ENCODE assay signal across 8 mouse cellular contexts in the genomic region with DNA sequence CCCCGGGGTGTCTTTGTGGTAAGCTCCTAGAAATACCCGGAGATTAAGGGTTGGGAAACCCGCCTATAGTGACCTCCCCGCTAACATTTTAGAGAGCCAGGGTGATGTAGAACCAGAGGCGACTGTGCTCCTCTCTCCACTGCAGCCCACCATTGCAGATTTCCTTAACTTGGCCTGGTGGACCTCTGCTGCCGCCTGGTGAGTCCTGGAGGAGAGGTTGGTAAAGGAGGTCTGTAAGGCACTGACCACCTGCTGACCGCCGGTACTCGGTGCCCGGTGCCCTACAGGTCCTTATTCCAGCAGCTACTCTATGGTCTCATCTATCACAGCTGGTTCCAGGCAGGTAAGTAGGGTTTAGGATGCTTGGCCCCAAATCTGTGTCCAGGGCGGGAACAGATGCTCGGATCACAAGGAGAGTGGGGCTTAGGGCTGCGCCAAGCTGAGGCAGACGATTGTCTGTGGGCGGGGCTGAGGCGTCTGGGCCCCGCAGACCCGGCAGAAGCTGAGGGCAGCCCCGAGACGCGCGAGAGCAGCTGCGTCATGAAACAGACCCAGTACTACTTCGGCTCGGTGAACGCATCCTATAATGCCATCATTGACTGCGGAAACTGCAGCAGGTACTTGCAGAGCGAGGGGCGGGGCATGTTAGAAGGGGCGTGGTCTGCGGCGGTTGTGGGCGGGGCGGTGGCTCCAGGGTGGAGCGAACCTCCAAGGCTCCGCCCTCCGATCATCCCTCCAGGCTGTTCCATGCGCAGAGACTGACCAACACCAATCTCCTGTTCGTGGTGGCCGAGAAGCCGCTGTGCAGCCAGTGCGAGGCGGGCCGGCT. TPM values are rescaled to one million over a fixed set of nuclear protein-coding genes. Genes with fewer than 3 reads are reported as not detected.
DNase-seq lines count a peak whose midpoint lies in the region; ATAC-seq and TF ChIP-seq lines count a peak whose summit lies in the region.

No protein-coding gene starts in this region.

- DNase-seq in brain, adult 2 months (ENCODE audit: low read depth, low spot score), result peak; percentile 66
- peak; percentile 78 for DNase-seq in hindbrain, embryonic 11.5 days (ENCODE audit: low spot score)
- DNase-seq in layer of hippocampus, postnatal 25 days (ENCODE audit: extremely low spot score in 1 of 2, low spot score in 1 of 2), result peak; percentile 58 to 59
- DNase-seq in lung, postnatal 25 days (ENCODE audit: low spot score), result peak; percentile 54
- DNase-seq in ovary, postnatal 36 days (ENCODE audit: low spot score), result peak; percentile 81
- peak; percentile 77 to 84 for DNase-seq in thymus, postnatal 10 days (ENCODE audit: low spot score in 2 of 2)

- H3K4me3 ChIP-seq in E14TG2a.4 (replicated peaks; ENCODE audit: low read length), result peak overlapping the region; percentile 81
- peak overlapping the region; percentile 31 for H3K4me3 ChIP-seq in forebrain, embryonic 16.5 days (replicated peaks; ENCODE audit: low read length)
- peak overlapping the region; percentile 23 for H3K4me3 ChIP-seq in hindbrain, embryonic 11.5 days (ENCODE audit: low read depth, low read length)

- H3K27ac ChIP-seq in forebrain, embryonic 16.5 days (ENCODE audit: low read length), result no peak overlapping the region
- no peak overlapping the region for H3K27ac ChIP-seq in hindbrain, embryonic 11.5 days (ENCODE audit: low read depth, low read length)

- no peaks in the 10 kb centered on the region for H3K9me3 ChIP-seq in E14TG2a.4 (ENCODE audit: low read length)
- H3K9me3 ChIP-seq in forebrain, embryonic 16.5 days (ENCODE audit: control insufficient read depth, low read length), result 0 out of 2 replicates have a peak, but pooled peaks cover 2% of the 10 kb centered on the region
- no peaks in the 10 kb centered on the region for H3K9me3 ChIP-seq in hindbrain, embryonic 11.5 days (ENCODE audit: control insufficient read depth, low read length)

- H3K4me2 ChIP-seq in forebrain, embryonic 16.5 days (ENCODE audit: low read length), result peak overlapping the region; percentile 45
- peak overlapping the region; percentile 34 for H3K4me2 ChIP-seq in hindbrain, embryonic 11.5 days (replicated peaks; ENCODE audit: low read depth, low read length)

- 4% methylated on average over 43 of the region's 44 CpGs for WGBS in forebrain, embryonic 16.5 days
- 5% methylated on average over 44 of the region's 44 CpGs for WGBS in hindbrain, embryonic 11.5 days

- H3K36me3 ChIP-seq in E14TG2a.4 (ENCODE audit: insufficient read depth, low read length), result no peaks in the 10 kb centered on the region; the same call in 1 of the 2 replicates
- H3K36me3 ChIP-seq in forebrain, embryonic 16.5 days (ENCODE audit: control insufficient read depth, insufficient read depth), result no peaks in the 10 kb centered on the region
- no peaks in the 10 kb centered on the region for H3K36me3 ChIP-seq in hindbrain, embryonic 11.5 days (ENCODE audit: control insufficient read depth, insufficient read depth, low read length)

- peak overlapping the region; percentile 11; the same call in 1 of the 2 replicates for H3K9ac ChIP-seq in forebrain, embryonic 16.5 days (replicated peaks; ENCODE audit: low read depth, low read length)
- H3K9ac ChIP-seq in hindbrain, embryonic 11.5 days (ENCODE audit: low read depth, low read length), result no peak overlapping the region

- no peak for TF ChIP-seq CTCF in E14TG2a.4 (conservative IDR thresholded peaks at IDR 0.05; ENCODE audit: low read length)

- H3K4me1 ChIP-seq in E14TG2a.4 (replicated peaks; ENCODE audit: low read depth, low read length), result peaks cover 58% of the 10 kb centered on the region
- H3K4me1 ChIP-seq in forebrain, embryonic 16.5 days (replicated peaks; ENCODE audit: control insufficient read depth, insufficient read depth, low read length), result peaks cover 13% of the 10 kb centered on the region
- H3K4me1 ChIP-seq in hindbrain, embryonic 11.5 days (replicated peaks; ENCODE audit: control insufficient read depth, insufficient read depth, low read length), result peaks cover 5% of the 10 kb centered on the region

- peak; percentile 43 for ATAC-seq in forebrain, embryonic 16.5 days
- ATAC-seq in hindbrain, embryonic 11.5 days (ENCODE audit: low FRiP score), result peak; percentile 73

- H3K27me3 ChIP-seq in E14TG2a.4 (ENCODE audit: insufficient read depth, low read length), result peaks cover 35% of the 10 kb centered on the region
- H3K27me3 ChIP-seq in forebrain, embryonic 16.5 days (replicated peaks; ENCODE audit: control insufficient read depth, insufficient read depth, low read length), result peaks cover 20% of the 10 kb centered on the region
- H3K27me3 ChIP-seq in hindbrain, embryonic 11.5 days (ENCODE audit: control insufficient read depth, insufficient read depth, low read length), result peaks cover 19% of the 10 kb centered on the region

RNA-seq across cellular contexts. Expression of a gene that starts 7.3 kb away (rescaled TPM):
- polyA plus RNA-seq in forebrain, embryonic 16.5 days (2015; fragmentation: Nextera tagmentation; extraction: Ambion mirVana), result 41.9 and 44.5 TPM in 2 replicates
- 38.8 and 46.5 TPM in 2 replicates for polyA plus RNA-seq in hindbrain, embryonic 11.5 days (2014; fragmentation: Nextera tagmentation; extraction: Ambion mirVana)
- total RNA-seq in layer of hippocampus, postnatal 25 days (2021), result 10 to 100 TPM; 38.1 to 41.0 TPM

RNA-seq across cellular contexts. Expression of a gene that starts 15.6 kb away (rescaled TPM):
- polyA plus RNA-seq in forebrain, embryonic 16.5 days (2015; fragmentation: Nextera tagmentation; extraction: Ambion mirVana), result 35.7 and 38.5 TPM in 2 replicates
- polyA plus RNA-seq in hindbrain, embryonic 11.5 days (2014; fragmentation: Nextera tagmentation; extraction: Ambion mirVana), result 19.6 and 21.2 TPM in 2 replicates
- 10 to 100 TPM; 16.4 to 18.5 TPM for total RNA-seq in layer of hippocampus, postnatal 25 days (2021)

RNA-seq across cellular contexts. Expression of a gene that starts 15.6 kb away (rescaled TPM):
- polyA plus RNA-seq in forebrain, embryonic 16.5 days (2015; fragmentation: Nextera tagmentation; extraction: Ambion mirVana), result 88.4 and 89.8 TPM in 2 replicates
- polyA plus RNA-seq in hindbrain, embryonic 11.5 days (2014; fragmentation: Nextera tagmentation; extraction: Ambion mirVana), result 46.2 and 46.5 TPM in 2 replicates
- 10 to 100 TPM; 42.4 to 44.9 TPM for total RNA-seq in layer of hippocampus, postnatal 25 days (2021)

RNA-seq across cellular contexts. Expression of a gene that starts 20.7 kb away (rescaled TPM):
- 2.2 and 3.2 TPM in 2 replicates for polyA plus RNA-seq in forebrain, embryonic 16.5 days (2015; fragmentation: Nextera tagmentation; extraction: Ambion mirVana)
- 3.7 and 5.0 TPM in 2 replicates for polyA plus RNA-seq in hindbrain, embryonic 11.5 days (2014; fragmentation: Nextera tagmentation; extraction: Ambion mirVana)
- 1 to 10 TPM; 4.7 to 5.2 TPM for total RNA-seq in layer of hippocampus, postnatal 25 days (2021)

RNA-seq across cellular contexts. Expression of a gene that starts 24.9 kb away (rescaled TPM):
- 43.4 and 45.4 TPM in 2 replicates for polyA plus RNA-seq in forebrain, embryonic 16.5 days (2015; fragmentation: Nextera tagmentation; extraction: Ambion mirVana)
- polyA plus RNA-seq in hindbrain, embryonic 11.5 days (2014; fragmentation: Nextera tagmentation; extraction: Ambion mirVana), result 39.7 and 41.2 TPM in 2 replicates
- total RNA-seq in layer of hippocampus, postnatal 25 days (2021), result 10 to 100 TPM; 16.1 to 16.3 TPM

Comparison
In these comparisons a context has a peak if more than half of its experiments do, and no peak if none do; other contexts are left out.
1. H3K4me3 ChIP-seq: peak in every context shown above with its lines; median percentile 81 in E14TG2a.4; 31 in forebrain, embryonic 16.5 days; 23 in hindbrain, embryonic 11.5 days.